Mouse (Mus musculus) layer of hippocampus, postnatal 25 days (tissue): ENCODE measurements around the gene Eif4g3. TPM values are rescaled to one million over a fixed set of nuclear protein-coding genes. Genes with fewer than 3 reads are reported as not detected.

Experiments used
- DNase-seq, 2 experiments: peaks; one replicate each; pipeline ENCODE4 v3.0.0; 2022; ENCODE audit warnings: mixed read lengths in 2 of 2, low spot score in 1 of 2; ENCODE audit errors: extremely low spot score in 1 of 2
- total RNA-seq, 2 experiments: library from RNA; stranded (reverse); gene quantifications; 2 replicates each; pipeline ENCODE4 v1.2.3; 2021

The Eif4g3 gene
- total RNA-seq, 2 experiments from 2014 or later = 135 to 160 TPM

DNA sequence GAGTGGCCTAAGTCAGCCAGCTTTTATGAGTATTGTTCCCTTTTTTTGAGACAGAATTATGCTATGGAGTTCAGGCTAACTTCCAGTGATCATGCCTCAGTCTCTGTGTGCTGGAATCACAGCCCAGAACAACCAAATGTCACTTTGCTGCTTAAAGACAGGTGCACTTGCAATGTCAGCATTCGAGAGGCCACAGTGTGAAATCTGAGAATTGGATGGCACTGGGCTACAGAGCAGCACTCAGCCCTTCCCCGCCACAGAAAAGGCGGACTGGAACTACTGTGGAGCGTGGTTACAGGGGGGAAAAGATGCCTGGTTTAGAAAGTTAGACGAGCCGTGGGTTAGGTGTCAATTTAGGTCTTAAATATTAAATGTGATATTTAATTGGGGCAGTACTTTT is 27.4 kb downstream of the Eif4g3 start:
- no peak for DNase-seq

DNA sequence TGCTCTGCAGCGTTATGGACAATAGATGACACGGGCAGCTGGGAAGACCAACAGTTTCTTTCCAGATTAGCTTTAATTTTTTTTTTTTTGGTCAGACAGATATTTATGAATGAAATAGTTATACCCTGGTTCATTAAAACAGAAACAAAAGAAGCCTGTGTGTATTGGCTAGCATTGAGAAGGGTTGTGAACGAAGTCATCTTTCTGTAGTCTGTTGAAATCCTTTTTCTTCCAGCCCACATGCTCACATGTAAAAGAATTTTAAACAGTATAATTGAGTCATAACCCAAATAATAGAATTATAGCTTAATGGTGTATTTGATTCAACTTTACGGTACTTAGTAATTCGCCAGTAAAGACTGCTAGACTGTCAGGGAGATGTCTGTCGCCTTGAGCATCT is 28.8 kb downstream of the Eif4g3 start:
- DNase-seq = no peak

DNA sequence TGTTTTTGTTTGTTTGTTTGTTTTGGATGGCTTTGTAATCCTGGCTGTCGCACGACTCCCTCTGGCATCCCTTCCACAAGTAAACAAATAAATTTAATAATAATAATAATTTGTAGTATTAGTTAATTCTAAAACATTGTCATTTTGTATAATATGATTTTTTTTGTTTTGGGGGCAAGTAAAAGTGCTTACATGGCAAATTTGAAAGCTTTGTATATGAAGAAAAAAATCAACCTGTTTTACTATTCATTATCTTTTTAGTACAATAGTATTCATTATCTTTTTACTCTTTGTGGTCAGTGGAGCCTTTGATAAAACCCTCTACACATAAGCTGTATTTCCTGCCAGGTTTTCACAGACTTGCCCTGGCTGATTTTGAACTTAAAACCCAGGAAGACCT is 29.9 kb downstream of the Eif4g3 start:
- no peak for DNase-seq

DNA sequence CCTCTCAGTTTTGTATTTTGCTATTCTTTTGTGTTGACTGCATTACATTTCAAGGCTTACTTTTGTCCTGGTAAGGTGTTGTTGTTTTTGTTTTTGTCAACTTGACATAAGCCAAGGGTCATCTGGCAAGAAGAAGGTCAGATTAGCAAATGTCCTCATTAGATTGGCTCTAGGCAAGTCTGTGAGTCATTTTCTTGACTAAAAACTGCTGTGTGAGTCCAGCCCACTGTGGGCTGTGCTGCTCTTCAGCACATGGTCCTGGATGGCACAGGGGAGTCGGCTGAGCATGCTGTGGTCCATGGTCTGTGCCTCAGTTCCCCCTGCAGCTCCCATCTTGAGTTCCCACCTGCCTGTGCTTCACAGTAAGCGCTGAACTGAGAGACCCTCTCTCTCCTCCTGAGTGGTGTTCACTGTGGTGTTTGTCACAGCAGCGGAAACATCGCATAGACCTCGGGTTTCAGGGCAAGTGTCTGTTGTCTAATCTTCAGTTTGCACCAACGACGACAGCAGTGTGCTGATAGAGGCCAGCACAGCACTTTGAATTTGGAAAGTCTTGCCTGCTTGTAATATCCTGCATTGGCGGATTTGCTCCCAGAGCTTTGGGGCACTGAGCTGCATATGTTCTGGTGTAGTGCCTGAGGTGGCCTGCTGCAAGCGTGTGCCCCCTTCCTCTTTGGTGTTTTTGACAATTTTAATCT is 30.7 kb downstream of the Eif4g3 start:
- no peak for DNase-seq

DNA sequence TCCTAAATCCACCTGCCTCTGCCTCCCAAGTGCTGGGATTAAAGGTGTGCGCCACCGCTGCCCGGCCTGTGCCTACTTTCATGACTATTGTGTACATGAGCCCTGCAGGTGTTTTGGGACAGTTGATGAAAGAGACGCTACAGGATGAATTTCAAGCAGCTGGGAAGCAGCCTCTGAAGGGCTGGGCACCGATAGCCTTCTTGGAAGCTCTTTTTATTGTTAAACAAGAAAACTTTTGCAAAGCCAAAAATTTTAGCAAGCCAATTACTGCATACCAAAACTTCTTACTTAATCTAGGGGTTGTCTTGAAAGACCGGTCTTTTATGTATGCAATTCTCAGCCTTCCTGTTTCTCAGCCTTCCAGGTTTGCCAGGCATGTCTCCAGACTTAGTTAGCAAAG is 36.3 kb downstream of the Eif4g3 start:
- DNase-seq = no peak

DNA sequence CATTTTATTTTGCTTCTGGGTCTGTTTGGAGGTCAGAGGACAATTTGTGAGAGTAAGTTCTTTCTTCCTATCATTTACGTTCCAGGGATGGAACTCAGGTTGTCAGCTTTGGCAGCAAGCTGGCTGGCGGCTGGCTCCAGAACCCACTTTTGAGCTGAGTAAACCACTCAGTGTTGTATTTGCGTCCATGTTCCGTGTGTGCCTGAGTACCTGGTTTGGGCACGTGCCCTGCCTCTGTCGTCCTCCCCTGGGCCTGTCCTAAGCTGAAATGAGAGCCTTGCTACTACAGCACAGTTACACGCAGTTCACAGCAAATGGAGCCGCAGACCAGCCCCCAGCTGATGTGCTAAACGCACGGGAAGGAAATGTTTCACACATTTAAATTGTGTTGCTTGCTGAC is 39.0 kb downstream of the Eif4g3 start:
- no peak for DNase-seq

DNA sequence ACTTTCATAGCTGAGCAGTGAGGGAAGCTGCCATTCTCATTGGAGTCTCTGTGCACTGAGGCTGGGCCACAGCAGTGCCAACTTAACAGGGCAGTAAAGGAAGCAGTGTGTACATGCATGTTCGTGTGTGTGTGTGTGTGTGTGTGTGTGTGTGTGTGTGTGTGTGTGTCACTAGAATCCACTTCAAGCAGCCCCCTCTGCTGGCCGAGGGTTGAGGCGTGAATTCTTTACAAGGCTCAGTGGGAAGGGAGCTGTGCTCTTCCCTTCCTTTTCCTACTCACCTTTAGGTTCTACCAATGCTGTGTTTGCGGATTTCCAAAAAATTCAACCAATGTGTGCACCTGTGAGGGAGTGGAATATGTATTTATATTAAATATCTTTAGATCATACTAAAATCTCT is 41.0 kb downstream of the Eif4g3 start:
- DNase-seq = no peak

DNA sequence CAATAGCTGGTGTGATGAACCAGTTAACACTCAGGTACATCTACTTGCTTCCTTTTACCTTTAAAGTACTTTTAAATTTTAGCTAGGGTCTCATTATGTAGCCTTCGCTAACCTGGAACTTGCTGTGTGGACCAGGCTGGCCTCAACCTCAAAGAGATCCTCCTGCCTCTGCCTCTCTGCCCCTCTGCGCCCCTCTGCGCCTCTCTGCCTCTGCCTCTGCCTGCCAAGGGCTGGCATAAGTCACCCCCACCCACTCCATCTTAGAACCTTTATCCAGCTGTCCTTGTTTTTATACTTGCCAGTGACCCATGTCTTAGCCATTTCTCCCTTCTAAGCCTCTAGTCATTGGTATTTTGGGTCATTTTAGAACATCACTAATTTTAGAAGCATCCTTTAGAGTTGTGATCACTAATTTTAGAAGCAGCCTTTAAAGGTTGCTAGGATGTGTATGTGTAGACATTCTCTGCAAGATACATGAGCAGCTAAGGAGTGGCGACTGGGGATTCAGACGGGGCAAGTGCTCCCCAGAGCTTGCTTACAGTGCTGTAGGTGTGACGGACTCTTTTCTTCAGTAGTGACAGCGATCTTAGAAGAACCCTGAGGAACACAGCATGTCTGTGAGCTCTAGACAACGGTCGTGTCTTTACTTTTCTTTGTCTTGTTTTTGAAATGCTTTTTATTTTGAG is 42.8 kb downstream of the Eif4g3 start:
- DNase-seq = no peak

DNA sequence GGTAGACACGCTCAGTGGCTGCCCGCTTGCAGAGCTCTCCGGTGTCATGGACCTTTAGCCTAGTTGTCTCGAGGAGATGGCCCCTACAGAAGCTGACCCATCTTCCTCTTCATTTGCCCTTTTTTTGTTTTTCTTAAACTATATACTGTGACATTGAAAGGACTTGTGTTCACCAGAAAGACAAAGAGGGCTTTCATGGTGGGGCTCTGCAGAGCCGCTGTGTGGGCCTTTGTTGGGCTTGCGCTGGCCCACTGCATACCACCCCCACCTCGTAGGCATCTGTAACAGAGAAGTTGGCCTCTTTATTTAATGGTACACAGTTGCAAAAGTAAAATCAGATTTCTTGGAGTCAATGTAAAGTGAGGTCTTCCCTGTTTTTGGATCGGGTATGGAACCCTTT is 44.3 kb downstream of the Eif4g3 start:
- no peak for DNase-seq

DNA sequence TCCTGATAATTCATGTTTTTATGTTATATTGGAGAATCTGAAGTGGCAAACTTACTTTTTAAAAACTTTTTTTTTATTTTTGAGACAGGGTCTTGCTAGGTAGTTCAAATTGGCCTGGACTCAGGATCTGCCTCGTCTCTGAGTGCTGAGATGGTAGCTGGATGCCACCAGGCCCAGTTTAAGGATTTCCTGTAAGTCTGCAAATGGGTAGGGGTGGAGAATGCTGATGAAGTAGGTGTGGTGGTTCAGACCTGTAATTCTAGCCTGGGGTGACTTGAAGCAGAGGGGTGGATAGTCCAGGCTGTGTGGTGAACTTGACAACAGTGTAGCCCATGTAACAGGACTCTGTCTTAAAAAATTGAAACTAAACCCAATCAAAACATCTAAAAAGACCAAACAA is 45.1 kb downstream of the Eif4g3 start:
- DNase-seq = no peak

DNA sequence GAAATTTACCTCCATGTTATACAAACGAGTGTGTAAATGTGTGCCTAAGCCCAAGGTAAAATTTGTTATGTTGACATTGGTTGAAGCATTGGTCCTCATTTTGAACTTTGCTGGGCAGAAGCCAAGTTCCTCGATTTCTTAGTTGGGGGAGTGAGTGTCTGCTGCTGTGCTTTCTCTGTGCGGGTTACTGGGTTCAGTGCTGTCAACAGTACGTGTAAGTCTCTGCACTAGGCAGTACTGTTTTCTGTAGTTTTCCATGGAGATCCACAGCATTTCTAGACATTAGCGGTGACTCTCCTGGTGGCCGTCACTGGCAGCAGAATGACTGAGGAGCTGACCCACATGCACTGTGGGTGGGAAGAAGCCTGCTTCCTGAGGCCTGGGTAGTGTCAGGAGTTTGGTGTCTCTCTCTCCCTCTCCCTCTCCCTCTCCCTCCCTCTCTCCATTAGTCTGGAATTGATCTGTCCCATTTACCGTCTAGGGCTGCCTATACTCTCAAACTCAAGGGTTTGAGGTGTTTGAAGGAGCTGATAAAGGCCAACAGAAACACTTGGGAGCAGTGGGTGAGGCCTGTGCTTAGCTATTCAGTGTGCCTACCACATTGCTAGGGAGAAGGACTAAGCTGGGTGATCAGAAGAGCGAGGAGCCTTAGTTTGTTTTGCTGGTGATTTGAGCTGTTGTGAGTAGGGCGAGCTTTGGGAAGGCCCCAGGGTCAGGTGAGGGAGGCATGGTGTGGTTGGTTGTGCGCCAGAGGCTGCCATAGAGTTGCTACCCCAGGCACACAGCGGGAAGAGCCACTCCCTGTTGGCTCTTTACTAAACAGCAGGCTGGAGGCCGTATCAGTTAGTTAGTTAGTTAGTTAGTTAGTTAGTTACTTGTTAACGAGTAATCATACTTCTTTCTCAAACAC is 45.8 kb downstream of the Eif4g3 start:
- no peak for DNase-seq

DNA sequence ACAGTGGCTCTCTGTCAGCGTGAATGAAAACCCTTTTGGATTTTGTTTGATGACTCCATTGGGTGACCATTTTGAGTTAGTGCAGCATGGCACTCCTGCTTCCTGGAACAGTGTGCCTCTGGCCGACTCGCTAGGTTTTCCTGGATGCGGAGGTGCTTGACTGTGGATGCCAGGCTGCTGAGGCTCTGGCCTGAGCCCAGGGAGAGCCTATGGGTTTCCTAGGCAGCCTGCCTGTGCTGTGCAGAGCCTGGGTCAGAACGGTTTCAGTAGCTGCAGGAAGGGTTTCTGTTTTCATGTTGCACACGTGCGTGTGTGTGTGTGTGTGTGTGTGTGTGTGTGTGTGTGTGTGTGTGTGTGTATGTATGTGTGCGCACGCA is 46.4 kb downstream of the Eif4g3 start:
- DNase-seq = no peak

DNA sequence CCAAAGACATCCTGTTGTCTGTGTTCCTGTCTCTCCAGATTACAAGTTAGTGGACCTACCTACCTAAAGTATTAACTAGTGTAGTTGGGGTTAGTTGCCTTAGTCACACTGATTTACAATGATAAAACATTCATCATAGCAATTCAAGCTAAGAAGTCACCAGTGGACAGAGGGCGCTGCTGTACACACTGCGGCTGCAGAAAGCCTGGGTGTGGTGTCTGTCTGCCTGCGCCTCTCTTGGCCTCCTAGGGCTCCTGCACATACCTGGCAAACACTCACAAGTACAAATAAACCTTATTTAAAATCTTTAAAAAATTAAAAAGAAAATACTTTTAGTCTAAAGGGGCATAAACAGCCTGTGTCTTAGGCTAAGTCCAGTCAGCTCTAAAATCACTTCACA is 47.8 kb downstream of the Eif4g3 start:
- no peak for DNase-seq

DNA sequence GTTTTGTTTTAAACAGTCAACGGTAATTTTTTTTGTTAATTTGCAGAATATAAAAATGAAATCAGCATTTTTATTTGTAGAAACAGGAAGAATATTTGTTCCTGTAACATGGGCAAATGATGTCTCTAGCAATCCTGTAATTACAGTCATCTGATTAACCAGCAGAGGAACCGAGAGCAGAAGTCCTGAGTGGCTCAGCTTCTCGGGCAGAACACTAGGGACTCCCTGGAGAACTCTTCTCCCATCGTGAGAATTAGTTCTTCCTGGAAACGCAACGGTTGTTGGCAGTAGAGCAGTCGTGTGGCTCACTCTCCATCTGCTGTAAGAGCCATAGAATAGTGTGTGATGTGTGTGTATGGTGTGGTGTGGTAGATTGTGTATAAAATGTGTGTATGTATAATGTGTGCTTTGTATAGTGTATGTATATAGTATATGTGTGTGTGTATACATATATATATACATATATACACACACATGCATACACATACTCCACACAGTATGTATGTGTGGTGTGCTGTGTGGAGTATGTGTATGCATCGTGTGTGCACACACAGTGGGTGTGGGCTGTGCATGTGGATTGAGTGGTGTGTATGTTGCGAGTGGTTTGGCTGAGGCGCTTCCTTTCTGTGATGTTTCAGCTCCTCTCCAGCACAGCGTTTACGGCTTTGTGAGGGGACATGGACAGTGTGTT is 48.9 kb downstream of the Eif4g3 start:
- no peak for DNase-seq

DNA sequence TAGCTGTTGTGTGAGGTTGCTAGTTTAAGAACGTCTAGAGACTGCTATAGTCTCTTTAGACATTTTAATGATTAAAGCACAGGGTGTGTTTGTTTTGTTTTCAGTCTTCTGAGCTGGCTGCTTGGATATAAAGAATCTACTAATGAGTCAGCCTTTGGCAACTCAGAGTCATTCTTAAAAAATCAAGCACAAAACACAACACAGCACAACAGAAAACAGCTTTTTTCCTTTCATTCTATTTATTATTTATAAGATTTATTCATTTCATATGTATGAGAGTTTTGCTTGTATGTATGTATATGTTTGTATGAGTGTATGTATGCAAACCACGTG is 49.4 kb downstream of the Eif4g3 start:
- no peak for DNase-seq

DNA sequence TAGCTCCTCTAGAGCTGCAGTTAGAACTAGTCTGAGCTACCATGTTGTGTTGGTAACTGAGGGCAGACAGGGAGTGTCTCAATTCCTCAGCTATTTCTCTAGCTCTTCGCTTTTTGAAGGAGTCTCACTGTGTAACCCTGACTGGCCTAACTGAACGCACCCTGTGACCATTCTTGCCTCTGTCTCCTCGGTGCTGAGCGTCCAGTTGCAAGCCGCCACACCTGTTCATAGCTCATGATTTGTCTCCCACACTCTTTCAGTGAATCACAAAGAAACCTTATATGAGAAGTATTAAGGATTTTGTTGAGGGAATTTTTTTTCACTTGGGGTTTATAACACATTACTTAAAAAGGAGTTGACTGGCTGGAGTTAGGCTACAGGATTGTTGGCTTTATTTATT is 49.8 kb downstream of the Eif4g3 start:
- DNase-seq = no peak

DNA sequence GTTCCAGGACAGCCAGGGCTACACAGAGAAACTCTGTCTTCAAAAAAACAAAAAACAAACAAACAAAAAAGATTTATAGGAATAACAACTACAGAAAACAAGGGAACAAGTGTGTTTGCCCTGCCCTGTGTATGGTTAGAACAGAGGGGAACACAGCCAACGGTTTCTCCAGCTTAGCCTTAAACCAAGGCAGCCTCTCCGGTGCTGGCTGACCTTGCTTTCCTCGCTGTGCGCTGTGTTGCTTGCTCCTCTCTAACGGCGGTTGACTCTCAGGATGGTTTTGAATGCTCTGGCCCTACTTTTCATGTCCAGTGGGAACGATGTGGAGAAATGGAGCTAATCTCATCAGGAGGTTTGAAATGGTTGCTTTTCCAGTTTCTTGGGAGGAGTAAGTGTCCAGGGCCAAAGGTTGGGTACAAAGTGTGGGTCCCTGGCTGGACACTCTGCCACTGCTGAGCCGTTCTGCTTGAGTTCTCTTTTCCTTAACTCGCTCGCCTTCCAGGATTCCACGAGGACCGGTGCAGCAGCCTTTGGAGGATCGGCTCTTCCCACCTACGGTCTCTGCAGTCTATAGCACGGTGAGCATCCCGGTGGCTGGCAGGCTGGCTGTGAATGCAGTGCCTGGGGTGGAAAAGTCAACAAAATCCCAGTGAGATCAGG is 52.1 kb downstream of the Eif4g3 start:
- DNase-seq = no peak

DNA sequence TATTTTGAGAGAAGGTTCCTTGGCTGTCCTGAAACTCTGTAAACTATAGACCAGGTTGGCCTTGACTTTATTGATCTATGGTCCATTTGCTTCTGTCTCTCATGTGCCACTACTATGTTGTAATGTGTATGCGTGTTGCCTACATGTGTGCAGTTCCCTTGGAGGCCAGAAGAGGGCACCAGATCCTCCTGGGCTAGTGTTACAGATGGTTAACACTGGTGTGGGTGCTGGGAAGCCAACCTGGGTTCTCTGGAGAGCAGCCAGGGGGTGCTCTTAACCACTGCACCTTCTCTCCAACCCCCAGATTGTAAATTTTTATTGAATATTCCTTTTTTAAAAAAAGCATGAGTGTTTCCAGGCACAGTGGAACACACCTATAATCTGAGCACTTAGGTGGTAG is 53.0 kb downstream of the Eif4g3 start:
- DNase-seq = no peak

DNA sequence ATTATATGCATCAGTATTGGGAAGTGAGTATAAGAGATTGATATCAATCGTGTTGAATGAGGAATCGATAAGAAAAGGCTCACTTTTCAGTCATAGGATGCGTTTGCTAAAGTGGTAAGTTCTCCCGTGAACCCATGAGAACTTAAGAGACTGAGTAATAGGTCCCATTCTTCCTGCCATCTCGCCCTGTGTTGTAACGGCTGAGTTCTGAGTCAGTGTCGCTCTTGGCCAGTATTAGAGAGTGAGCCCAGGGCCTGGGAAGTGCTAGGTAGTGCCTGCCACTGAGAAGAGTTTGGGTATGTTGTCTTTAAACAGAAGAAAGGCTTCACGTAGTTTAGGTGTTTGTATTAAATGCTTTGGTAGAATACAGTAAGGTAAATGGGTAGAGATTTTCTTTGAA is 53.5 kb downstream of the Eif4g3 start:
- no peak for DNase-seq

DNA sequence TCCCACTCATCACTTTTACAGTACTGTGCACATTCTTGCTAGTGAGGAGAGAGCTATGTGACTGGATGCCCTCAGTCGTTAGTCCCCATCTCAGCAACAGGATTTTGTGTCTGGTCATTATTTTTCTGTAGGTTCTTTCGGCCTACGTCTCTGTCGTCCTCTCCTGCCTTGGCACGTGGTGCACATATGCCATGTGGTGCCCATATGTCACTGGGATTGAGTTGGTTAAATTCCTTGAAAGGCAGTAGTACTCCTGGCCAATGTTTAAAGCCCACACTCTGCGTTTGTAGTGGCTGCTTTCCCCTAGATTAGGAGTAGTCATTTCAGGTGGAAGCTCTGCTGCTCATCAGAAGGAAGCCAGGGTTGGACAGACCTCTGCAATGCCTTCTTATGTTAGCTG is 56.7 kb downstream of the Eif4g3 start:
- no peak for DNase-seq

DNA sequence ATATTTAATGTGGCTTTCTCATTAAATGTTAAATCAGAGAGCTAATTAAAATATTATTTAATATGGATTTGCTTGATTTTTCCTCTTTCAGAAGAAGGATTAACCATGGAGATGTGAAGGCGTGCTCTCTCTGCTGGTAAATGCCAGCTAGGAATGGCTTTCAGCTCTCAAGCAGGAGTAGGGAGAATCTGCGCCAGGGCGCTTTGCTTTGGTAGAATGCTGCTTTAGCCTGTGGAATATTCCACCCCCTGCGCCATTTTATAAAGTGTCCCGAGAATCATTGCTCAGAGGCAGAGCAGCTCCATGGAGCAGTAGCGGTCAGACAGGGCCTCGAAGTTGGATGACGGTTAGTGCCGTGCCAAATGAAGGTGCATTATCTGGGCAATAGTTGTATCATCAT is 58.7 kb downstream of the Eif4g3 start:
- no peak for DNase-seq
